Mouse (Mus musculus) C2C12 (cell line): ENCODE measurements around the gene Cyp24a1.

Source experiments
- CTCF ChIP-seq: IDR thresholded peaks from one replicate; pipeline ENCODE4 v1.5.1; 2011; ENCODE audit not compliant: control insufficient read depth, insufficient read depth, insufficient read length
- MYOG ChIP-seq: IDR thresholded peaks from one replicate; pipeline ENCODE4 v1.6.1; 2011; ENCODE audit not compliant: control insufficient read depth, insufficient read length; ENCODE audit errors: extremely low read depth
- USF1 ChIP-seq: IDR thresholded peaks from one replicate; pipeline ENCODE4 v1.6.1; 2011; ENCODE audit warnings: low read depth, mild to moderate bottlenecking, control low read depth, moderate library complexity

- TF ChIP-seq CTCF (no peak), USF1 (no peak), MYOG (no peak)
Measured at GRCm38 (mm10) chr2:170469616-170470308, 27.2 kb downstream of the Cyp24a1 start.
